Mouse (Mus musculus): ENCODE measurements around the gene Elavl3. TPM values are rescaled to one million over a fixed set of nuclear protein-coding genes. Genes with fewer than 3 reads are reported as not detected.

Elavl3 gene
- polyA plus RNA-seq, 1 experiment, result 0.29 TPM

- 80% methylated on average over 5 of the region's 5 CpGs for WGBS
- DNase-seq (ENCODE audit: low read depth, low spot score), result no peak
These were observed 74.5 kb downstream of the Elavl3 start for GRCm38 (mm10) chr9:21977331-21977730.

- no peak for DNase-seq (ENCODE audit: low read depth, low spot score)
- 78% methylated on average over 10 of the region's 10 CpGs for WGBS
These were observed 75.1 kb downstream of the Elavl3 start for GRCm38 (mm10) chr9:21976626-21977175.

GRCm38 (mm10) chr9:21969304-21969703 lies 82.5 kb downstream of the Elavl3 start:
- DNase-seq (ENCODE audit: low read depth, low spot score), result no peak
- 56% methylated on average over 4 of the region's 4 CpGs for WGBS

GRCm38 (mm10) chr9:21968883-21969282 lies 82.9 kb downstream of the Elavl3 start:
- 57% methylated on average over 6 of the region's 6 CpGs for WGBS

More at GRCm38 (mm10) chr9:21968883-21969282, 82.9 kb downstream of the Elavl3 start:
- DNase-seq (ENCODE audit: low read depth, low spot score), result no peak

Other genes starting within 250 kb of the Elavl3 start
- 6.2 and 7.6 TPM in 2 replicates for gene Angptl8, start 216.5 kb downstream of the Elavl3 start, polyA plus RNA-seq (2012; rRNA removed)
- 52.5 and 66.4 TPM in 2 replicates for gene Dock6, start 199.4 kb downstream of the Elavl3 start, polyA plus RNA-seq (2012; rRNA removed)
- gene Rab3d, start 133.8 kb downstream of the Elavl3 start, polyA plus RNA-seq (2012; rRNA removed), result 70.2 and 84.5 TPM in 2 replicates
- gene Ccdc159, start 124.6 kb downstream of the Elavl3 start, polyA plus RNA-seq (2012; rRNA removed), result 0.98 and 1.9 TPM in 2 replicates
- gene Tmem205, start 124.5 kb downstream of the Elavl3 start, polyA plus RNA-seq (2012; rRNA removed), result 101 and 102 TPM in 2 replicates
- gene Plppr2, start 115.0 kb downstream of the Elavl3 start, polyA plus RNA-seq (2012; rRNA removed), result 2.9 and 3.1 TPM in 2 replicates
- 7.4 and 8.0 TPM in 2 replicates for gene Swsap1, start 96.3 kb downstream of the Elavl3 start, polyA plus RNA-seq (2012; rRNA removed)
- 1.1 and 1.8 TPM in 2 replicates for gene Epor, start 88.5 kb downstream of the Elavl3 start, polyA plus RNA-seq (2012; rRNA removed)
- 1.9 and 2.4 TPM in 2 replicates for gene Rgl3, start 62.6 kb downstream of the Elavl3 start, polyA plus RNA-seq (2012; rRNA removed)
- 0.14 and 0.15 TPM in 2 replicates for gene Ccdc151, start 49.4 kb downstream of the Elavl3 start, polyA plus RNA-seq (2012; rRNA removed)
- gene Prkcsh, start 49.2 kb downstream of the Elavl3 start, polyA plus RNA-seq (2012; rRNA removed), result 127 and 130 TPM in 2 replicates
- not detected in 2 replicates for gene Gm49318, start 19.2 kb upstream of the Elavl3 start, polyA plus RNA-seq (2012; rRNA removed)
- 8.6 and 10.0 TPM in 2 replicates for gene Zfp653, start 19.4 kb upstream of the Elavl3 start, polyA plus RNA-seq (2012; rRNA removed)
- 47.7 and 48.6 TPM in 2 replicates for gene Ecsit, start 33.4 kb upstream of the Elavl3 start, polyA plus RNA-seq (2012; rRNA removed)
- gene Cnn1, start 47.2 kb upstream of the Elavl3 start, polyA plus RNA-seq (2012; rRNA removed), result 253 and 296 TPM in 2 replicates
- 120 and 148 TPM in 2 replicates for gene Elof1, start 65.1 kb upstream of the Elavl3 start, polyA plus RNA-seq (2012; rRNA removed)
- 233 and 244 TPM in 2 replicates for gene Acp5, start 83.7 kb upstream of the Elavl3 start, polyA plus RNA-seq (2012; rRNA removed)
- gene Pigyl, start 104.8 kb upstream of the Elavl3 start, polyA plus RNA-seq (2012; rRNA removed), result 45.9 and 50.1 TPM in 2 replicates
- not detected in 2 replicates for gene Zfp872, start 136.1 kb upstream of the Elavl3 start, polyA plus RNA-seq (2012; rRNA removed)
- gene Zfp809, start 173.7 kb upstream of the Elavl3 start, polyA plus RNA-seq (2012; rRNA removed), result 5.8 and 11.2 TPM in 2 replicates
- gene Zfp599, start 207.9 kb upstream of the Elavl3 start, polyA plus RNA-seq (2012; rRNA removed), result 0.57 and 0.67 TPM in 2 replicates

Data from large intestine, adult 2 months (tissue).